Mouse (Mus musculus): ENCODE results near the gene Gm49416. TPM values are rescaled to one million over a fixed set of nuclear protein-coding genes. Genes with fewer than 3 reads are reported as not detected.

The Gm49416 gene
- total and polyA plus RNA-seq, 3 experiments = 0.57 to 3.2 (median 1.3) TPM

- WGBS = 17% methylated on average over 5 of the region's 5 CpGs
- peak; percentile 63 to 71 for DNase-seq
- intact Hi-C loops (cut with DNase I) = no loop called here
These were observed 56.0 kb downstream of the Gm49416 start for GRCm38 (mm10) chr19:8944750-8945149.

More at GRCm38 (mm10) chr19:8944750-8945149, 56.0 kb downstream of the Gm49416 start:
- peaks cover 6% of the 10 kb centered on the region for H3K4me1 ChIP-seq (ENCODE audit: control insufficient read depth, insufficient read depth, low read length)
- 0 out of 2 replicates have a peak, but pooled peaks cover 2% of the 10 kb centered on the region for H3K79me2 ChIP-seq (replicated peaks; ENCODE audit: control insufficient read depth, insufficient read depth, low read length)
- H3K36me3 ChIP-seq (ENCODE audit: control insufficient read depth, insufficient read depth, low read length) = peaks cover 11% of the 10 kb centered on the region
- H3K27me3 ChIP-seq (ENCODE audit: control insufficient read depth, insufficient read depth, low read length) = no peaks in the 10 kb centered on the region
- TF ChIP-seq EP300 (IDR thresholded peaks at IDR 0.05; ENCODE audit: insufficient read depth, low read depth, low read length) (no peak), CTCF (IDR thresholded peaks at IDR 0.05) (no peak), POLR2A (IDR thresholded peaks at IDR 0.05; ENCODE audit: insufficient read depth, low read depth, low read length) (no peak)
- H3K9ac ChIP-seq (ENCODE audit: low read depth, low read length) = no peak overlapping the region
- H3K27ac ChIP-seq = no peak overlapping the region
- peak overlapping the region; percentile 4; the same call in 1 of the 2 replicates for H3K4me3 ChIP-seq

Small RNA genes within 50 kb of the gene (microRNA-seq; reads per million reads assigned to microRNA genes)
- gene Mir5136 = 0.56 to 0.77 reads per million in 2 experiments

Other genes with a start within 250 kb of the Gm49416 start
Only the 30 nearest of the 33 such genes appear.
- 10 to 100 TPM; 41.0 to 42.2 TPM for gene Slc3a2, start 165.6 kb upstream of the Gm49416 start, total RNA-seq (2021)
- gene Slc3a2, start 165.6 kb upstream of the Gm49416 start, polyA plus RNA-seq (2012; rRNA removed) = 60.9 and 61.1 TPM in 2 replicates
- 10 to 100 TPM; 18.7 to 19.2 TPM for gene Wdr74, start 153.1 kb upstream of the Gm49416 start, total RNA-seq (2021)
- gene Wdr74, start 153.1 kb upstream of the Gm49416 start, polyA plus RNA-seq (2012; rRNA removed) = 15.7 and 18.2 TPM in 2 replicates
- under 1 TPM in 1 of 2 experiments, not detected in 1; 0.57 TPM for gene 1700092M07Rik, start 148.2 kb upstream of the Gm49416 start, total RNA-seq (2021)
- gene 1700092M07Rik, start 148.2 kb upstream of the Gm49416 start, polyA plus RNA-seq (2012; rRNA removed) = 0.62 and 1.3 TPM in 2 replicates
- 10 to 100 TPM; 23.8 to 25.3 TPM for gene Stx5a, start 147.5 kb upstream of the Gm49416 start, total RNA-seq (2021)
- gene Stx5a, start 147.5 kb upstream of the Gm49416 start, polyA plus RNA-seq (2012; rRNA removed) = 33.4 and 49.3 TPM in 2 replicates
- 10 to 100 TPM; 35.5 to 41.8 TPM for gene Nxf1, start 131.9 kb upstream of the Gm49416 start, total RNA-seq (2021)
- 66.5 and 93.2 TPM in 2 replicates for gene Nxf1, start 131.9 kb upstream of the Gm49416 start, polyA plus RNA-seq (2012; rRNA removed)
- gene Tmem223, start 117.9 kb upstream of the Gm49416 start, total RNA-seq (2021) = 100 to 1,000 TPM; 108 to 130 TPM
- gene Tmem223, start 117.9 kb upstream of the Gm49416 start, polyA plus RNA-seq (2012; rRNA removed) = 212 and 233 TPM in 2 replicates
- gene Tmem179b, start 114.5 kb upstream of the Gm49416 start, total RNA-seq (2021) = 10 to 100 TPM; 14.8 to 17.1 TPM
- 44.5 and 44.9 TPM in 2 replicates for gene Tmem179b, start 114.5 kb upstream of the Gm49416 start, polyA plus RNA-seq (2012; rRNA removed)
- gene Taf6l, start 102.5 kb upstream of the Gm49416 start, total RNA-seq (2021) = 1 to 10 TPM; 7.8 to 9.1 TPM
- 6.0 and 6.2 TPM in 2 replicates for gene Taf6l, start 102.5 kb upstream of the Gm49416 start, polyA plus RNA-seq (2012; rRNA removed)
- 10 to 100 TPM; 53.4 to 56.3 TPM for gene Polr2g, start 90.3 kb upstream of the Gm49416 start, total RNA-seq (2021)
- gene Polr2g, start 90.3 kb upstream of the Gm49416 start, polyA plus RNA-seq (2012; rRNA removed) = 55.1 and 84.1 TPM in 2 replicates
- 1 to 10 TPM; 1.4 to 1.5 TPM for gene Zbtb3, start 86.4 kb upstream of the Gm49416 start, total RNA-seq (2021)
- 2.0 and 2.5 TPM in 2 replicates for gene Zbtb3, start 86.4 kb upstream of the Gm49416 start, polyA plus RNA-seq (2012; rRNA removed)
- gene Ttc9c, start 69.6 kb upstream of the Gm49416 start, total RNA-seq (2021) = 10 to 100 TPM; 14.1 TPM
- gene Ttc9c, start 69.6 kb upstream of the Gm49416 start, polyA plus RNA-seq (2012; rRNA removed) = 9.5 and 17.8 TPM in 2 replicates
- gene Hnrnpul2, start 68.9 kb upstream of the Gm49416 start, total RNA-seq (2021) = 10 to 100 TPM; 44.7 to 47.5 TPM
- gene Hnrnpul2, start 68.9 kb upstream of the Gm49416 start, polyA plus RNA-seq (2012; rRNA removed) = 12.4 and 23.2 TPM in 2 replicates
- not detected for gene AC129217.1, start 59.2 kb upstream of the Gm49416 start, total RNA-seq (2021)
- not detected in 2 replicates for gene AC129217.1, start 59.2 kb upstream of the Gm49416 start, polyA plus RNA-seq (2012; rRNA removed)
- gene Bscl2, start 51.5 kb upstream of the Gm49416 start, total RNA-seq (2021) = 10 to 100 TPM; 22.6 to 23.5 TPM
- gene Bscl2, start 51.5 kb upstream of the Gm49416 start, polyA plus RNA-seq (2012; rRNA removed) = 52.3 and 67.7 TPM in 2 replicates
- gene Gng3, start 49.7 kb upstream of the Gm49416 start, total RNA-seq (2021) = not detected
- gene Gng3, start 49.7 kb upstream of the Gm49416 start, polyA plus RNA-seq (2012; rRNA removed) = 0.23 and 0.35 TPM in 2 replicates
- gene Lrrn4cl, start 38.2 kb upstream of the Gm49416 start, total RNA-seq (2021) = 1 to 10 TPM; 2.6 to 3.7 TPM
- 3.8 and 5.7 TPM in 2 replicates for gene Lrrn4cl, start 38.2 kb upstream of the Gm49416 start, polyA plus RNA-seq (2012; rRNA removed)
- 100 to 1,000 TPM; 108 to 135 TPM for gene Ubxn1, start 17.4 kb upstream of the Gm49416 start, total RNA-seq (2021)
- gene Ubxn1, start 17.4 kb upstream of the Gm49416 start, polyA plus RNA-seq (2012; rRNA removed) = 60.7 and 62.2 TPM in 2 replicates
- 10 to 100 TPM; 49.9 to 56.5 TPM for gene Uqcc3, start 8.0 kb upstream of the Gm49416 start, total RNA-seq (2021)
- 43.7 and 48.6 TPM in 2 replicates for gene Uqcc3, start 8.0 kb upstream of the Gm49416 start, polyA plus RNA-seq (2012; rRNA removed)
- 1 to 10 TPM; 4.2 to 5.2 TPM for gene Lbhd1, start 5.2 kb upstream of the Gm49416 start, total RNA-seq (2021)
- gene Lbhd1, start 5.2 kb upstream of the Gm49416 start, polyA plus RNA-seq (2012; rRNA removed) = 1.1 and 1.3 TPM in 2 replicates
- not detected for gene Gm49403, start 5.0 kb upstream of the Gm49416 start, total RNA-seq (2021)
- not detected in 2 replicates for gene Gm49403, start 5.0 kb upstream of the Gm49416 start, polyA plus RNA-seq (2012; rRNA removed)
- gene 1810009A15Rik, start 73 bp upstream of the Gm49416 start, total RNA-seq (2021) = 10 to 100 TPM; 15.6 to 21.0 TPM
- gene 1810009A15Rik, start 73 bp upstream of the Gm49416 start, polyA plus RNA-seq (2012; rRNA removed) = 10.1 and 10.5 TPM in 2 replicates
- gene Ints5, start 4.1 kb downstream of the Gm49416 start, total RNA-seq (2021) = 10 to 100 TPM; 10.6 to 12.6 TPM
- 10.8 and 13.5 TPM in 2 replicates for gene Ints5, start 4.1 kb downstream of the Gm49416 start, polyA plus RNA-seq (2012; rRNA removed)
- 10 to 100 TPM; 50.3 to 52.5 TPM for gene Ganab, start 9.1 kb downstream of the Gm49416 start, total RNA-seq (2021)
- 54.5 and 90.0 TPM in 2 replicates for gene Ganab, start 9.1 kb downstream of the Gm49416 start, polyA plus RNA-seq (2012; rRNA removed)
- 10 to 100 TPM; 35.4 to 42.3 TPM for gene B3gat3, start 31.4 kb downstream of the Gm49416 start, total RNA-seq (2021)
- gene B3gat3, start 31.4 kb downstream of the Gm49416 start, polyA plus RNA-seq (2012; rRNA removed) = 59.4 and 61.2 TPM in 2 replicates
- gene Rom1, start 40.4 kb downstream of the Gm49416 start, total RNA-seq (2021) = 10 to 100 TPM; 21.8 to 23.1 TPM
- 24.9 and 30.7 TPM in 2 replicates for gene Rom1, start 40.4 kb downstream of the Gm49416 start, polyA plus RNA-seq (2012; rRNA removed)
- gene Eml3, start 40.6 kb downstream of the Gm49416 start, total RNA-seq (2021) = 1 to 10 TPM; 7.0 to 9.7 TPM
- 17.6 and 18.4 TPM in 2 replicates for gene Eml3, start 40.6 kb downstream of the Gm49416 start, polyA plus RNA-seq (2012; rRNA removed)
- 10 to 100 TPM; 29.0 to 32.1 TPM for gene Mta2, start 52.9 kb downstream of the Gm49416 start, total RNA-seq (2021)
- gene Mta2, start 52.9 kb downstream of the Gm49416 start, polyA plus RNA-seq (2012; rRNA removed) = 13.1 and 15.6 TPM in 2 replicates
- gene Tut1, start 64.9 kb downstream of the Gm49416 start, total RNA-seq (2021) = 1 to 10 TPM; 8.5 to 9.4 TPM
- 7.2 and 10.6 TPM in 2 replicates for gene Tut1, start 64.9 kb downstream of the Gm49416 start, polyA plus RNA-seq (2012; rRNA removed)
- gene Eef1g, start 78.1 kb downstream of the Gm49416 start, total RNA-seq (2021) = 100 to 1,000 TPM; 224 to 260 TPM
- 191 and 291 TPM in 2 replicates for gene Eef1g, start 78.1 kb downstream of the Gm49416 start, polyA plus RNA-seq (2012; rRNA removed)
- 100 to 1,000 TPM; 299 to 348 TPM for gene Ahnak, start 100.4 kb downstream of the Gm49416 start, total RNA-seq (2021)
- 23.0 and 42.5 TPM in 2 replicates for gene Ahnak, start 100.4 kb downstream of the Gm49416 start, polyA plus RNA-seq (2012; rRNA removed)